Mouse (Mus musculus) G1E (cell line): ENCODE data around the gene Ypel3.

Source experiments
- CTCF ChIP-seq: IDR thresholded peaks from 2 replicates; pipeline ENCODE4 v1.5.1; 2012; ENCODE audit warnings: low read depth, low read length, inconsistent platforms, mixed read lengths
- GATA1 ChIP-seq: IDR thresholded peaks from 2 replicates; pipeline ENCODE4 v1.6.1; 2012; ENCODE audit warnings: borderline replicate concordance, low read length, inconsistent platforms, mixed read lengths

GRCm38 (mm10) chr7:126822741-126823140 lies 46.0 kb downstream of the Ypel3 start:
- TF ChIP-seq CTCF, result no peak
- no peak for TF ChIP-seq GATA1
